Mouse (Mus musculus) layer of hippocampus, postnatal 36 days (tissue): ENCODE measurements at regions not wholly inside any gene's neighbourhood (a gene's known extent, or its start where the extent isn't known, plus 50 kb on each side); places are given as distances from the start of the nearest gene placed in this dataset.

Experiments
- DNase-seq, 2 experiments: peaks; one replicate each; pipeline ENCODE4 v3.0.0; 2022

DNA sequence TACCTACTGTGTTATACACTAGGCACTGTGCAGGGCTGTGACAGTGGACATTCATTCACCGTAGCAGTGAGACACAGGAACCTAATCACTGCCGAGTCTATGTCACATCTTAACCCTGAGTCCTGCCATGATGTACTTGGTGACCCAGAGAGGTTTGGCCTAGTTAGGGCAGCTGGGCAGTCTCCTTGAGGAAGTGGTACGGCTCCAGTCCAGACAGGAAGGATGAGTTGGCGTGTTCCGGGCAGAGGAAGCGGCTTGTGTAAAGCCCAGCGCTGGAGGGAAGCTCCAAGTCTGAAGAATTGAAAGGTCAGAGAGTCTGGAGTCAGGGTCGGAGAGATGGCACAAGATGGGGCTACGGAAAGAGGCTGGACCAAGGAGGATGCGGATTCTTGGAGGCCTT lies 99.4 kb upstream of the Smim15 start:
- no peak for DNase-seq

DNA sequence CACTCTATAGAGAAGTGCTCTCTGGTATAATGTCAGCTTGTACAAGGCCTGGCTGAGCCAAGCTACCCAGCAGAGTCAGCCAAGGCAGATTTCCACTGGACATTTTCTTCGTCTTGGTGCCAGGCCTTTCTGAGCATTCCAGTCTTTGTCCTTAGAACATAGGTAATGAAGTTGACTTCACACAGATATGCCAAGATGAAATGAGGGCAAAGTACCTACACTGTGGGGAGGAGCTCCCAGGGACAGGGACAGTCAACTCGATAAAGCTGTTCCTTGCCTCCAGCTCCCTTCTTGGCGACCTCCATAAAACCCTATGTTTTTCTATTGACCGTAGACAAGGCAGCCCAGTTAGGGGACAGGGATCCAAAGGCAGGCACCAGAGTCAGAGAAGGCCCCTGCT lies 101.3 kb upstream of the Smim15 start:
- no peak for DNase-seq

DNA sequence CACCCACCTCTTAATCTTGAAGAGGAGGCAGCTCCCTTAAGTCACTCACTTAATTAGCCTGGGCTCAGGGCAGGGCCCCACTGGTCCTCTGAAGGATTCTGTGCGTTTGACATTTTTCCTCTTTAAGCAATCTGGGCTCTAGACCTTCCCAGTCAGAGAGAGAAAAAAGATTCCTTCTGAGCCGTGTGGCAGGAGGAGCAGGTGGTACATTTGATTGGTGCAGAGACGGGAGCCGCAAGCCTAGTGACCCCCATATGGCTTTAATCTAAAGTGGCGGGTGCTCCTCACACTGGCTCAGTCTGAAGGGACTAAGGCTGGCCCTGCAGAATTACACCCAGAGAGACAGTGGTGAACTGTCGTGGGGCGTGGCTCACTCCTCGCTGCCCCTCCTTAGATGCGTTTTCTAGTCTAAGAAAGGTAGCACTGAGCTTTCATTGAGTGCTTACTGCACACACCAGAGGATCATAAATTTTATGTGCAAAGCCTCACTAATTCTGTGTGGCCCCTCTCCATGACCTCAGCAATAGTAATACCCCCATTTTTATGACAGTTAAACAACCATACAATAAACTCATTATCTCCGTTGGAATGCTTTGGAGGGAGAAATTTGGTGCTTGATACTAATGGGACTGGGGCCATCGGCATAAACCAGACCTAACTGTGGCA lies 101.8 kb upstream of the Smim15 start:
- no peak for DNase-seq

DNA sequence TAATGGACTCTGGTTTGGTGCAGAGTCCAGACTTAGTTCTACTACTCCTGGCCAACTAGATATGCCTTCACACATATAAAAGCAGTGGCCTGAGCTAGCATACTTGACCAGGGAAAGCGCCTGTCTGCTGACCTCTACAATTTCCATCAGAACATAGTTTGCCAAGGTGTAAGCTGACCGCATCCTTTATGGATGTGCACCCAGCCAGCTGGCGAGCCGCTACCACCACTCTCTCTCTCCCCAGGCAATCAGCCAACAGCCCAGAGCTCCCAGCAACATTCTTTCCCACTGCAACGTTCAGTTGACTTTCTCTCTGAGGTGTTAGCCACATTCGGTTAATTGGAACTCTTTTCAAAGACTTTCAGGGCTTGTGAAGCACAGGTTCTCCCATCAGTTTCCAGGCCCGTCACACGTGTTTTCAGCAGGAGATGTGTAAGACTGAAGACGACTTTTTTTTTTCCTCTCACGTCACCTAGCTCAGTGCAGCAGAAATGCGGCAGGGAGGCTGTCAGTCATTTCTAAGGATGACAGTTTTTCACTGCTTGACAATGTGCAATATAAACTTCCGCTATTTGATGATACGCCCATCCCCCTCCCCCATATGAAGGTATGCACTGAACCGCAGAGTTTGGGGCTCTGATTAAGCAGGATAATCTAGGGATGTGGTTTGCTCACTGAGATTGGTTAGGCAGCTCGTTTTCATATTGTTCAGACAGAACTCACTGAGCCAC lies 104.2 kb upstream of the Smim15 start:
- no peak for DNase-seq

DNA sequence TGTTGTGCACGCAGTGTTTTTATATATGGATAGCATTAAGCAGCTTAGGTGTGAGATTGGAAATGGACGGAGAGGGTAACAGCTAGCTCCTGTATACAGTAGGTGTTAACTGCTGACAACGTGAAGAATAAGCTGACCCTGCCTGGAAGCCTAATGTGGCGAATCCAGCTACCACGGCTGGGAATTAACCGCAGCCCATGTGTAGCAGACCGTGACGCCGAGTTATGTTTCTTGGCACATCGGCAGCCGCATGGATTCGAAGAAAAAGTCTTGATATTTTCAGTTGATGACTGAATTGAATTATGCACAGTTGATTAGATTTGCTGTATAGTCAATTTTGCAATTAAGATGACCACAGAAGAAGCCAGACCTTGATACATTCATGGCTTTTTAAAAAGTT lies 108.6 kb upstream of the Smim15 start:
- no peak for DNase-seq

DNA sequence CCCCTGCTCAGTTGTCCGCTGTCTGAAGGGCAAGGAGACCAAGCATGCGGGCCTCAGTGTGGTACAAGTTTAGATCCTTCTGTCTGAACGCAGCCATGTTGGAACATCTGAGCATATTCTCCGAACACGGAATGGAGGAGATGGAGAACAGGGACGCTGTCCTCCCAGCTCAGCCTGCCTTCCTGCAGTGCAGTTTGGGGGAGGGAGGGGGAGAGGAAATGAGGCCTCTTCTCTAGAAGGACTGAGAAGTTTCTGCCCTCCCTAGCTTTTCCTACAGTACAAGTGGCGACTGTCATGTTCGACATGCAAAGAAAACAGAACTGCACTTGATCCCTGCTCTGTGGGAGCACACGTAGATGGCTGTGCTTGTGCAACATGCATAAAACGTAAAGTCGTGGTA lies 109.6 kb upstream of the Smim15 start:
- no peak for DNase-seq

DNA sequence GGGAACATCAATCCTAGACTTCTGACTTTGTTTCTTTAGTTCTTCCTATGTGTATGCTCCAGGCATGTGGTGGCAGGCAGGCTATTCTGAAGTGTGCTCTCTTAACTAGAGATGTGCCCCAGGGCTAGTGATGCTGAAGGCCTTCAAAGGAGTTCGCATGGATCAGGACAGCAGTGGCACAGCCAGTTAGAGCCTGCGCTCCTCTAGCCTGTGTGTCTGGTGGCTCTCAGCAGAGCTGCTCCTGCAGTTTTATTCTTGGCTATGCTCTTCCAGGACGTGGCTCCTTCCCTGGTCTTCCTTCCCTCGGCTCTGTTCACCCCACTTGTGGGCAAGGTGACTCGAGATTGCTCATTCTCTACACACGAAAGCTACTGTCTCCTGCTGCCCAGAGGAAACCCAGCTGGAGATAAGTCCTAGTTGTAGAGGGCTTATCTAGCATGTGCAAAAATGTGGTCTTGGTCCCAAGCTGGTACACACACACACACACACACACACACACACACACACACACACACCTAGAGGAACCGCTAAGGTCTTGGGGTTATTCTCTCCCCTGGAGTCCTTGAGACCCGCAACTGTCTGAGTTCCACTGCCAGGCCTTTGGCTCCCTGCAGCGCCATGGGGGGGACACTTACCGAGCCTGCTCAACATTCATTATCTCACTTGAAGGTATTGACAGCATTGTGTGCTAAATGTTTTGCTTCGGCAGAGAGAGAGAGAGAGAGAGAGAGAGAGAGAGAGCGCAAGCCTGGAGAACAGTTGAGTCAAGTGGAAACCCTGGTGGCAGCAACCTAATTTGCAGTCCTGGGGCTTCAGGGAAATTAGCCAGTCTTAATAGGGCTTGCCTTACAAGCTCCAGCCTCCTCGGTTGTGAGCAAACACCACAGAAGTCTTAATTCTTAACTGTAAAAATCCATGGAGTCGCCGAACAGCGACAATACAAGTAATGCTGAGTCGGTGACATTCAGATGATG lies 110.4 kb upstream of the Smim15 start:
- no peak for DNase-seq

DNA sequence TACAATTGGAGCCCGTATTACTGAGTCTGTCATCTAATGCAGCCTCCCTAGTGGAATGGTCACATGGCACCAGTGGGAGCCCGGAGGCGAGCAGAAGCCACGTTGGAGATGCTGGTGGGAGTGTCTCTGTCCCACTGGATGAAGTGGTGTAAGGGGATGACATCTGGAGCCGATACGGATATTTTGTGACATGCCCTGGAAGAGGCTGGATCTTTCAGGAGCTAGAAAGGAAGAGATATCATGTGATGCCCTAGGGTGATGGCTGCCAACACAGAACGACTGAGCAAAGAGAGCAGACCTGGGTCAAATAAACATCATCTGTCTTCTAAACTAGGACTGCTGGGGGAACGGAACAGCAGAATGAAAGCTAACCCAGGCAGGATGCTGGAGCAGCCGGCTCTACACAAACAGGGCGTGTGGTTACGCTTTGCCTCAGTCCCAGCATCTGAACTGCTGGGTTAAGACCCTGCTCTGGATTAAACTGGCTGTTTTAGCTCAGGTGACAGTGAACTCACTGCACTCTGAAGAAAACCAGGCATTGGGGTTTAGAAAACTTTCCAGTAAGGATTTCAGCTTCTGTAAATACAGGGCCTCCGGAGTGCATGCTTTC lies 111.7 kb upstream of the Smim15 start:
- DNase-seq, result no peak

DNA sequence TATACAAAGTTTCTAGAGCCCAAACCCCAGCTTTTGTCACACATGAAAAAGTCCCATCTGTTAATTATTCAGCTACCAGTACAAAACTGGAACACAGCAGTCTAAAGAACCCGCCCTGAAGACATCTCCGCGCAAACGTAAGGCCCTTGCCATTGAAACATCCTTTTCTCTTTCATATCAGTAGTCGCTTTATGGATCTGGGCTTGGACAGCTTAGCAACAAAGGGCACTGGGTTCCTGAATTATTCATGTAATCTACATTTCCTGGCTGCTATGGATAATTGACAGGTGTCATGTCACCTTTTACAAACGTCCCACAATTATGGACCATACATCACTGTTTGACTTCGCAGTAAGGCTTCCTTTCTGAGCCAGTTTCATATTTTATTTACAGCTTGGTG lies 113.0 kb upstream of the Smim15 start:
- DNase-seq, result no peak

DNA sequence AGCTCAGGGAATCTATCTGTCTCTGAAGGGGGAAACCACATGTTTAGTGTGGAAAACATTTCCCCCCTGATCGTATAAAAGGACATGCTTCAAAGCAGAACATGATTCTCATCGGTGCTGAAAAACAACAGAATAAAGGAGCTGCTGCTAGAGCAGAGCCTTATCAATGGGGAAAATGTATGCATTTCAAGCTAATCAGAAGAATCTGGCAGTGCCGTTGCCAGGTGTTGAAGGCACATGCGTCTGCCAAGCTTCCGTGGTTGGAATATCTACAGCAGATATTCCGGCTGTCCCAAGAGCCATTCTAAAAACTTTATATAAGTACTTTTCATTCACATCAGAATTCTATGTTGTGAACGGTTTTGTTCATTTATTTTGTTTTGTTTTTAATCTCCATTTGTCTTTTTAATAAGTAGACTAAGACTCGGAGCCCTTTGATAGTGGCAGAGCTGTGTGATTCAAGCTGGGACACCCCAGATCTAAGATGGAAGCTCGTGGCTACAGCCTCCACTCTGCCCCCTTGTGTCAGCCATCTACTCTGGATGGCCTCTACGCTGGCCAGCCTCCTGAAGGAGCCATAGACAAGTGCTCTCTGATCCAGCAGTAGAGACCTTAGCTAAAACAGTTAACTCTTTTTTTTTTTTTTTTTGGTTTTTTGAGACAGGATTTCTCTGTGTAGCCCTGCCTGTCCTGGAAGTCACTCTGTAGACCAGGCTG lies 116.6 kb upstream of the Smim15 start:
- no peak for DNase-seq

DNA sequence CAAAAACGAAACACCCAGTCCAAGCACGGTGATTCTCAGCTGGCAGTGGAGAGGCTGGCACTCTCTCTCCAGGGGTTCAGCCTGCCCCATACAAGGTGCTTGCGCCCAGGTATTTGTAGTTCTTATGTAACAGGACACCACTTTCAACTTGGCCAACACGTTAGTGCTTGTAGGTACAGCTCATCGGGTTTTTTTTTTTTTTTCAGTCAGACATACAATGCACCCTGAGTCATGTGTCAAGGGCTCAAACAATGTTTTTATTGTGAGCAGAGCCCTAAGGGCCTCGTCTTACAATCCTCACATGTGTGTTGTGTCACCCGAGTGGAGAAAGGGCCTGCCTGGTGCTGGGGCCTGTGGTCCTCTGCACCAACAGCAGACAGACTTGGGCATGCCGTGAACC lies 118.8 kb upstream of the Smim15 start:
- no peak for DNase-seq

DNA sequence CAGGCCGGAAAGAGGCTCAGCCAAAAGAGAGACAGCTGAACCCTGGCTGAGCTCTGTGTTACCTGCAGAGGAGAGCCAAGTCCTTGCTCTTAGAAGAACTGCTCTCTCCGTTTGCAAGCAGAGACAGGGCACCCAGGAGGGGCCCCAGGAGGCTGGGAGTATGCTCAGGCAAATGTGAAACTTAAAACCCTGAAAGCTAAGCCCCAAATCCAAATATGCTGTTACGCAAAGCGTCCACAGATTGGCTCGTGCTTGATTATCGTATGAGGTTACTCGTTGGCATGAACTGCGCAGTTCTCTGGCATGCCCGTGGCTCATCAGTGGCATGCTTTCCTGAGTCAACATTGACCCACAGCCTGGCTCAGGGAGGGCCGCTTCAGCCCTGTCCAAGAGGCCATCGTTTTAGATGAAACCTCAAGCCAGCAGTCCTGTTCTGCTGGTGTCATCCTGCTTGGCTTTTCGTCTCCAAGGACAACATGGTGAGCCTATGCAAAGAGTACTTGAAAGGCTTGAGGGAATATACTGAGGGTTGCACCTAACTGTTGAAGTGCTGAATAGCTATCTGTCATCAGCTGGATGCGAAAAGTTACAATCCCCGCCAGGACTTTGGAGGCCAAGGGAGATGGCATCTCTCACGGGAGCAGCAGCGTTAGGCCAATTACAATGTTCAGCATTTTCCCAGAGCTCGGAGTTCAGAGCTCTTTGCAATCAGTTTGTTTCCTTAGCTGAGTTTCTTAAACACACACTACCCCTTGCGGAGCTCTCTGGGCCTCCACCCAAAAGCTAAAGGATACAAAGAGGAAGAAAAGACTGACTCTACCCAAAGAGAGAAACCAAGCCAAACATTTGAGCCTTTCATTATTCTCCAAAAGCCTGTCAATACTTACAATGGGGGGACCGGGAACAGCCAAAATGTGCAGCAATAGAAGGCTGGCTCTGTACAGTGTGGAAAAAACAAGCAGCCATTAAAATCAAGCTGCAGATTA lies 120.8 kb upstream of the Smim15 start:
- DNase-seq, result no peak

DNA sequence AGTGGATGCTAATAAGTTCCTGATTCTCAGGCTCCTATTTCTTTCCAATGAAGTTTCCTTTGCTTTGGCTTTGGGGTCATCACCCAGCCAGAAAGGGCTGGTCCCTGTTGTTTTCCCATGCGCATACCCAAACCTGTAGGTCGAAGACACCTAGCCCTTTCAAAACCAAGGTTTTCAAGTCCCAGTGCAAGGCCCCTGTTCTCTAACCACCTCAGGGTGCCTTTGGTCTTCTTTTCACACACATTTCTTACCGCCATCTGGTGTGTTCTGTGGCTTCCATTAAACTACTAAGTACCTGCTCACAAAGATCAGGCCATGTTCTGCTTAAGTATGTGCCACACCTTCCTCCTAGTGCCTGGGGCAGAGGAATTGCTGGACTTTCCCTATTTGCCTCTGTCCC lies 124.8 kb upstream of the Smim15 start:
- no peak for DNase-seq

DNA sequence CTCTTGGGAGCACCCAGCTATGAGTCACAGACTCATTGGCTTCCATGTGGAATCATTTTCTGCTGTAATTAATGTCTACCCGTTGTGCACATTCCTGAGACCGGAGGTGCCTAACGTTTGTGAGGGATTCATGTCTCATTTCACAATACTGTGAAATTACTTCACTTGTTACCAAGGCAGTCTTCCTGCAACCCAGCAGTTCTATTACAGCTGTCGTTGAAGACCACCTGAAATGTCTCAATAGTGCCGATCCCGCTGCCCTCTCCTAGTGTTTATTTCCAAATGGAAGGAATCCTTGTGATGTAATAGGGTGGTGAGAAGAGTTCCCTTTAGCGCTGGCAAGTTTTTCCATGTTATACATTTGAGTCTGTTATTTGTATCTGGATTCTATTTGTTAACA lies 125.8 kb upstream of the Smim15 start:
- no peak for DNase-seq

DNA sequence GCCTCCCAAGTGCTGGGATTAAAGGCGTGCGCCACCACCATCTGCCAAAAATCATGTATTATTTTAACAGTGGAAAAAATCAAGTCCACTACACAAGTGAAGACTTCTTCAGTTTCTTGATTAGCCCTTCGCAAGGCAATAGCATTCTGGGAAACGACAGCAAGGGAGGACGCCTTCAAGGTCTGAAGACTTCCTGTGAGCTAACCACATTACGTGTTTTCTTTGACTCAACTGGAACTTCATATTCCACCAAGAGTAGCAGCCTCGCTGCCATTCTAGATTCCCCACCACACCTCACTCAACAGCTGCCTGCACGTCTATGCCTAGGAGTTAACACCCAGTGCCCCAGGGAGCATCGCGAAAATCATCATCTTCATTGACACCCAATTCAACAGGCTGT lies 126.2 kb upstream of the Smim15 start:
- no peak for DNase-seq

DNA sequence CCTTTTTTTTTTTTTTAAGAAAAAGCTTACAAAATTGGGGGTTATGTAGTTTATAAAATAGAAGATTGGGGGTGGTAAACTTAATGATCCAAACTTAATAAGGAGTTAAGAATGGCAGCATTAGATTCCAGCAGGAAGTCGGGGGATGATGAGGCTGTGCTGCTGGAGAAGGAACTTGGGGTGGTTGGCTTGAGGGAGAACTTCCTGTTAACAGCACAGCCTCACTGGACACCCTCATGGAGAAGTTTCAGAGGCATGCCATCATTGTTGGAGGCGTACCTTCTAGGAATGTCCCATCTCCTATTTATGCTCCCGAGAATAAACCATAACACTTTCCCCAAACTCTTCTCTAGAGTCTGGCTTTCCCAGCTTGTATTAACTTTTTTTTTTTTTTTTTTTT lies 126.7 kb upstream of the Smim15 start:
- DNase-seq, result no peak

DNA sequence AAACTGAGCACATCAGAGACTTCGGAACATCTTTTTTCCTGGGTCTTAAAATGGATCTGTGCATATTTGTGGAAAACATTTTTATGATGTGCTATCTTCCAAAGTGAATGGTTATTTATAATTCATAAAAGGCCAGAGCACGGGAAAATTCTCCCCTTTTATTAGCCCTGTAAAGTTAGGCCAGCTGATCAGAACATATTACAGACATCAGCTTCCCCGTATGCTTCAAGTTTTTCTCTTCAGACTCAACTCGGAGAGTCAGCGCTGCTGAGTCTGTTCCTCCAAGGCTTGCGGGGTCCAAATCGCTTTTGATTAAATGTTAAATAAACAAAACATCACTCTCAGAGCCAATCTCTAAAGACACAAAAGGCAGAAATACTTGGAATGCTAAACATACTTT lies 134.1 kb upstream of the Smim15 start:
- DNase-seq, result no peak

DNA sequence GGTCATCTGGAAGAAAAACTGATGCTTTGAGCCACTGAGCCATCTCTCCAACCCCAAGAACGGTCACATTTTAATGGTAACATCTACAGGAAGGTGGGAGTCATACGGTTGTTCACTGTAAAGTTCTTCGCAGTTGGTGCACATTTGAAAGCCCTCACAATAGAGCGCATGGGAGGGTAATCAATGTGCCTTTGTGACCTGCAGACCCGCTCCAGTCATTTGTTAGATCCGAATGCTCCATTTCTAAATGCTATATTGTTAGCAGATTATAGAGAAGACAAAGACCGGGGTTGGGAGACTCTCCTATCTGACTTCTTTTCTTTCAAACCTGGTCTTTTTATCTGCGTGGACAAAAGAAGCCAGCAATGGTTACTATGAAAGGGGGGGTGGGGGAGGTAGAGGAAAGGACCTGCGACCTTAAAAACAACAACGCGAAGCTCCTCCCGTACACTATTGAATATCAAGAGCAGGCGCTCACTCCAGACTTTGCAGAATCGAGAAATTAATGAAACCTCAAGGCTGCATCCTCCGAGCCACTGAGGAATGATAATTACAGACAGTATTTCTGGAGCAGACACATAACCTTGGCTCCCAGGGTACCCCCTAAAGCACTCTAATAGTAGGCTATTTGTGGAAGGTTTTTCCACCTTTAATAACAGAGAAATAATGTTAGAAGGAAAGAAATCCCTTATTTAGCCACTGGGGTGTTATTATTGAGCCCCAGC lies 134.7 kb upstream of the Smim15 start:
- DNase-seq, result no peak

DNA sequence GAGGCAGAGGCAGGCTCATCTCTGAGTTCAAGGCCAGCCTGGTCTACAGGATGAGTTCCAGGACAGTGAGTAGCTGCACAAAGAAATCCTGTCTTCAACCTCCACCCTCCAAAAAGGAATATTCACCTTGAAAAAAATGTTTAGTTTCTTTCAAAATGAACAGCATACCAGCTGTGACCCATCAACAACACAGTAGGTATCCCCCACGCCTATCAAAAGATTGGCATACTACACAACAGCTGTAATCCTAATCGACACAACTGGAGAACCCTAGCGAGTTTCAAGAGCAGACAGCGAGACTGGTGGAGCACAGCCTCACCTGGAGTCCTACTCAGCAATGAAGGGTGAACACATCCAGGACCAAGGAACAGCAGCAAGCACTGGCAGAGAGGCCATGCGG lies 136.3 kb upstream of the Smim15 start:
- no peak for DNase-seq

DNA sequence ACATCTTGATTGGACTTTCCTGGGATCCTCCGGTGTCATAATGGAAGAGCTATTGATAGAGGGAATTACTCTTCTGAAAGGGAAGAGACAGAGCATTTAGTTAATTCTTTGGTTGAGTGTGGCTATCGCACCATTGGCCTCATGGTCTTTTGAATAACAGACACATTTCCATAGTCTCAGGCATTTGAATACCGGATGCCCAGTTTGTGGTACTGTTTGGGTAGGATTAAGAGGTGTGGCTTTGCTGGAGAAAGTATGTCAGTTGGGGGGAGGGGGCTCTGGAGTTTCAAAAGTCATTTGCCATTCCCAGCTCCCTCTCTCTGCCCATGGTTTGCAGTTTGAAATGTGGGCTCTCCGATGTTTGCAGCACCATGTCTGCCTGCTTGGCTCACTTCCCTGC lies 139.4 kb upstream of the Smim15 start:
- DNase-seq, result no peak
